Mouse (Mus musculus) embryonic facial prominence, embryonic 10.5 days (tissue): ENCODE measurements around the gene Leap2. TPM values are rescaled to one million over a fixed set of nuclear protein-coding genes. Genes with fewer than 3 reads are reported as not detected.

Experiments used
- DNase-seq: peaks from one replicate; pipeline ENCODE4 v3.0.0-alpha.2; 2017; ENCODE audit warnings: low spot score
- H3K27ac ChIP-seq: fragments of 300-500 bp; sonication (generic); replicated peaks from 2 replicates; pipeline ENCODE4 v1.5.1; 2016; ENCODE audit warnings: mild to moderate bottlenecking
- H3K27me3 ChIP-seq: fragments of 300-500 bp; sonication (generic); replicated peaks from 2 replicates; pipeline ENCODE4 v1.6.1; 2016; ENCODE audit warnings: low read depth, mild to moderate bottlenecking; ENCODE audit not compliant: poor library complexity, severe bottlenecking
- H3K36me3 ChIP-seq: fragments of 300-500 bp; sonication (generic); replicated peaks from 2 replicates; pipeline ENCODE4 v1.6.1; 2016; ENCODE audit warnings: mild to moderate bottlenecking, moderate library complexity
- H3K4me1 ChIP-seq: fragments of 300-500 bp; sonication (generic); 2 replicates; pipeline ENCODE4 v1.6.1; 2016
- H3K4me3 ChIP-seq: fragments of 300-500 bp; sonication (generic); 2 replicates; pipeline ENCODE4 v1.5.1; 2016; ENCODE audit warnings: mild to moderate bottlenecking, moderate library complexity
- H3K9me3 ChIP-seq: fragments of 300-500 bp; sonication (generic); 2 replicates; pipeline ENCODE4 v1.6.1; 2016; ENCODE audit warnings: mild to moderate bottlenecking
- WGBS: fragments of 180-500 bp; shearing (Covaris S2); methylation state at CpG from one replicate; pipeline ENCODE4 v1.1.7; 2016; 5-methylcytosine and 5-hydroxymethylcytosine counted together
- polyA plus RNA-seq: library from polyadenylated mRNA; unstranded; fragments of >200 nt; fragmentation: Nextera tagmentation; extraction: Ambion mirVana; gene quantifications from 2 replicates; pipeline ENCODE4 v1.2.1, GENCODE M21; 2016

Leap2 gene
- polyA plus RNA-seq, 1 experiment from 2014 or later, result not detected

DNA sequence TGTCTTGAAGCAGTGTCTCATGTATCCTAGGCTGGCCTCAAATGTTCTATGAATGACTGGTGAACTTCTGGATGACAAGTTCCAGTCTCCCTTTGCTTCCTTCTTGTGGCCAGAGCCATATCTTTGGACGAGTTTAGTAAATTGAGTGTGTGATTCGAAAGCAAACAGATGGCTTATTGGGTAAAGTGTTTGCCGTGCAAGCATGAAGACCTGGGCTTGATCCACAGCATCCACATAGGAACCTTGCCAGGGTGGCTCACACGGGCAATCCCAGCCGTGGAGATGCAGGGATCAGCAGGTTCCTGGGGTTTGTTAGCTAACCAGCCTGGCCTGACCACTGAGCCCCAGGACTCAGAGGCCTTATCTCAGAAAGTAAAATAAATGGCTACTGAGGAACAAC lies 30.1 kb upstream of the Leap2 start:
- Histone ChIP-seq H3K4me3 (no peak overlapping the region), H3K4me1 (peaks cover 15% of the 10 kb centered on the region), H3K27ac (no peak overlapping the region), H3K36me3 (no peaks in the 10 kb centered on the region), H3K9me3 (no peaks in the 10 kb centered on the region), H3K27me3 (peaks cover 48% of the 10 kb centered on the region)
- DNase-seq, result no peak
- 87% methylated on average over 5 of the region's 5 CpGs for WGBS

DNA sequence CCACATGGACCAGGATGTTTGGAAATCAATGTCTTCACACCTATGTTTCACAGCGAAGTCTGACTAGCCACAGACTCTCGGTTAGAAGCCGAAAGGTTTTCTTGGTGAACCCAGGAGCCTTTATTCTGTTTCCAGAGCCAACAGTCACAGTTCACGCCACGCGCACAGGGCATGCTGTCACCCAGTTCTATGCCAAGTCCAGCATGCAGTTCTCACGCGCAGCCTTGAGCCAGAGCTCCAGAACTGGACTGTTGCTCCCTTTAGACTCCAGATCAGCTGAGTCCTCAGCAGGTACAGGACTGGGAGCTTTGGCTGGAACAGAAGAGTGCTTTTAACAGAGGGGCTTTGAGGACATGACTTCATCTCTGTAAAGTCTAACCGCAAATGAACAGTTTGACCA lies 29.4 kb upstream of the Leap2 start:
- Histone ChIP-seq H3K36me3 (no peaks in the 10 kb centered on the region), H3K4me1 (peaks cover 11% of the 10 kb centered on the region), H3K9me3 (no peaks in the 10 kb centered on the region), H3K27ac (no peak overlapping the region), H3K27me3 (peaks cover 41% of the 10 kb centered on the region), H3K4me3 (no peak overlapping the region)
- 94% methylated on average over 9 of the region's 9 CpGs for WGBS
- no peak for DNase-seq

- Histone ChIP-seq H3K27me3 (peaks cover 31% of the 10 kb centered on the region), H3K27ac (no peak overlapping the region), H3K36me3 (no peaks in the 10 kb centered on the region), H3K4me1 (peaks cover under 1% of the 10 kb centered on the region), H3K9me3 (no peaks in the 10 kb centered on the region), H3K4me3 (no peak overlapping the region)
- DNase-seq, result no peak
- 76% methylated on average over 2 of the region's 2 CpGs for WGBS
These were observed 28.4 kb upstream of the Leap2 start for GRCm38 (mm10) chr11:53451361-53451760.

- DNase-seq, result no peak
- peaks cover 21% of the 10 kb centered on the region for H3K27me3 ChIP-seq
- no peaks in the 10 kb centered on the region for H3K9me3 ChIP-seq
- H3K4me3 ChIP-seq, result no peak overlapping the region
- H3K27ac ChIP-seq, result no peak overlapping the region
- no peaks in the 10 kb centered on the region for H3K4me1 ChIP-seq
- H3K36me3 ChIP-seq, result no peaks in the 10 kb centered on the region
- WGBS, result 69% methylated on average over 15 of the region's 15 CpGs
These were observed 27.2 kb upstream of the Leap2 start for GRCm38 (mm10) chr11:53450070-53450705.

DNA sequence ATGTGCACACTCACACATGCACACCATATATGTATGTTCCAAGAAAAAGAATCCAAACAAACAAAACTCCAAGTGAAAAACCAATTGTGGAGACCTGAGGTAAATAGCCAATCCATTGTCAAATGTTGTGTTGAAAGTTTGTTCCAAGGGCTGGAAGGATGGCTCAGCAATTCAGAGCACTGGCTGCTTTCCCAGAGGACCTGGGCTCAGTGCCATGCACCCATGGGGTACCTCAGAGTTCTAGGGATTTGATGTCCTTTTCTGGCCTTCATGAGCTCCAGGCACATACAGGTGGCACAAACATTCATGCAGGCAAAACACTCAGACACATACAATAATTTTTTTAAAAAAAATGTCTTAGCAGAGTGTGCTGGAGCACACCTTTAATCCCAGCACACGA lies 25.6 kb upstream of the Leap2 start:
- WGBS, result 90% methylated on average over 1 of the region's 1 CpGs
- no peak overlapping the region for H3K27ac ChIP-seq
- DNase-seq, result no peak
- no peaks in the 10 kb centered on the region for H3K9me3 ChIP-seq
- H3K4me1 ChIP-seq, result no peaks in the 10 kb centered on the region
- H3K27me3 ChIP-seq, result 0 out of 2 replicates have a peak, but pooled peaks cover 13% of the 10 kb centered on the region
- no peak overlapping the region for H3K4me3 ChIP-seq
- no peaks in the 10 kb centered on the region for H3K36me3 ChIP-seq

DNA sequence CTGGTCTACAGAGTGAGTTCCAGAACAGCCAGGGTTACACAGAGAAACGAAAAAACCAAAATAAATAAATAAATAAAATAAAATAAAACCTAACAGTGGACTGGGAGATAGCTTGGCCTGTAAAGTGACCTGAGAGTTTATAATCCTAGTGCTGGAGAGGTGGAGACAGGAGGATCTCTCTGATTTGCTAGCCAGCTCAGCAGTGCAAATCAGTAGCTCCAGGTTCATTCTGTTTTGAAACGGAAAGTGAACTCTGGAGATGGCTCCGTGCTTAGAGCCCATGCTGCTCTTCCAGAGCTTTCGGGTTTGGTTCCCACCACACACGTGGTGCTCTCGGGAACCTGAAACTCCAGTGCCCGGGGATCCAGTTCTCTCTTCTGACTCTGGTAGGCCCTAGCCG lies 25.0 kb upstream of the Leap2 start:
- H3K27me3 ChIP-seq, result 0 out of 2 replicates have a peak, but pooled peaks cover 13% of the 10 kb centered on the region
- no peak for DNase-seq
- 89% methylated on average over 8 of the region's 8 CpGs for WGBS
- no peaks in the 10 kb centered on the region for H3K36me3 ChIP-seq
- no peak overlapping the region for H3K27ac ChIP-seq
- no peak overlapping the region for H3K4me3 ChIP-seq
- no peaks in the 10 kb centered on the region for H3K9me3 ChIP-seq
- no peaks in the 10 kb centered on the region for H3K4me1 ChIP-seq

- Histone ChIP-seq H3K36me3 (no peaks in the 10 kb centered on the region), H3K4me3 (no peak overlapping the region), H3K27ac (no peak overlapping the region), H3K27me3 (0 out of 2 replicates have a peak, but pooled peaks cover 12% of the 10 kb centered on the region), H3K9me3 (no peaks in the 10 kb centered on the region), H3K4me1 (peaks cover 5% of the 10 kb centered on the region)
- WGBS, result 86% methylated on average over 13 of the region's 13 CpGs
- no peak for DNase-seq
These were observed 23.2 kb upstream of the Leap2 start for GRCm38 (mm10) chr11:53446183-53446582.

- peaks cover 5% of the 10 kb centered on the region for H3K4me1 ChIP-seq
- H3K27me3 ChIP-seq, result 0 out of 2 replicates have a peak, but pooled peaks cover 6% of the 10 kb centered on the region
- DNase-seq, result no peak
- no peaks in the 10 kb centered on the region for H3K36me3 ChIP-seq
- H3K27ac ChIP-seq, result no peak overlapping the region
- WGBS, result 66% methylated on average over 13 of the region's 13 CpGs
- no peak overlapping the region for H3K4me3 ChIP-seq
- no peaks in the 10 kb centered on the region for H3K9me3 ChIP-seq
These were observed 22.6 kb upstream of the Leap2 start for GRCm38 (mm10) chr11:53445562-53445961.

GRCm38 (mm10) chr11:53443861-53444260 lies 20.9 kb upstream of the Leap2 start:
- Histone ChIP-seq H3K4me3 (no peak overlapping the region), H3K36me3 (no peaks in the 10 kb centered on the region), H3K9me3 (no peaks in the 10 kb centered on the region), H3K4me1 (peaks cover 5% of the 10 kb centered on the region), H3K27ac (no peak overlapping the region), H3K27me3 (no peaks in the 10 kb centered on the region)
- WGBS, result 48% methylated on average over 6 of the region's 6 CpGs
- no peak for DNase-seq

GRCm38 (mm10) chr11:53441921-53442320 lies 19.0 kb upstream of the Leap2 start:
- H3K36me3 ChIP-seq, result no peaks in the 10 kb centered on the region
- 46% methylated on average over 12 of the region's 12 CpGs for WGBS
- no peaks in the 10 kb centered on the region for H3K27me3 ChIP-seq
- H3K4me3 ChIP-seq, result no peak overlapping the region
- H3K9me3 ChIP-seq, result no peaks in the 10 kb centered on the region
- H3K4me1 ChIP-seq, result peaks cover 5% of the 10 kb centered on the region
- H3K27ac ChIP-seq, result peak overlapping the region; percentile 57; the same call in 1 of the 2 replicates
- DNase-seq, result no peak

DNA sequence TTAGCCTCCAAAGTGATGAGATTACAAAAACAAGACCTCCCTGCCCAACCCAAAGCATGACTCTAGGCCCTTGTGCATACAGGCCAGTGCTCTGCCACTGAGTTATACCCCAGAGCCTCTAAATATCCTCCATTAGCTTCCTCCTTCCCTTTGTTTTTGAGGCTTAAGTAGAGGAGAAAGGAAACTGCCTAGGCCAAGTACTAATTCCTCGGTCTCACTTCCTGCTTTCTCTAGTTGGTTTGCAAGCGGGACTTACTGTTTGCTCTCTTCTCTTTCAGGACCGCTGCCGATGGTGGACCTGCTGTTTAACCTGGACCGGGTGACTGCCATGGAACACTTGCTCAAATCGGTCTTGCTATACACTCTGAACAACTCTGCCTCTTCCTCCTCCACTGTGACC lies 13.4 kb upstream of the Leap2 start:
- no peaks in the 10 kb centered on the region for H3K36me3 ChIP-seq
- 0 out of 2 replicates have a peak, but pooled peaks cover 4% of the 10 kb centered on the region for H3K27me3 ChIP-seq
- H3K4me1 ChIP-seq, result peaks cover 4% of the 10 kb centered on the region
- no peak overlapping the region for H3K4me3 ChIP-seq
- H3K9me3 ChIP-seq, result no peaks in the 10 kb centered on the region
- H3K27ac ChIP-seq, result no peak overlapping the region
- no peak for DNase-seq
- WGBS, result 91% methylated on average over 6 of the region's 6 CpGs

- peaks cover 6% of the 10 kb centered on the region for H3K4me1 ChIP-seq
- no peaks in the 10 kb centered on the region for H3K9me3 ChIP-seq
- DNase-seq, result no peak
- H3K36me3 ChIP-seq, result no peaks in the 10 kb centered on the region
- H3K4me3 ChIP-seq, result no peak overlapping the region
- 0 out of 2 replicates have a peak, but pooled peaks cover 4% of the 10 kb centered on the region for H3K27me3 ChIP-seq
- no peak overlapping the region for H3K27ac ChIP-seq
- 85% methylated on average over 8 of the region's 8 CpGs for WGBS
These were observed 12.5 kb upstream of the Leap2 start for GRCm38 (mm10) chr11:53435504-53435903.

- Histone ChIP-seq H3K27me3 (0 out of 2 replicates have a peak, but pooled peaks cover 4% of the 10 kb centered on the region), H3K36me3 (peaks cover 16% of the 10 kb centered on the region), H3K9me3 (no peaks in the 10 kb centered on the region), H3K27ac (no peak overlapping the region), H3K4me3 (no peak overlapping the region), H3K4me1 (peaks cover 17% of the 10 kb centered on the region)
- DNase-seq, result no peak
- 63% methylated on average over 6 of the region's 6 CpGs for WGBS
These were observed 10.1 kb upstream of the Leap2 start for GRCm38 (mm10) chr11:53433057-53433456.
